Mouse (Mus musculus) lung, embryonic 16.5 days (tissue): ENCODE results near the gene Otc. TPM values are rescaled to one million over a fixed set of nuclear protein-coding genes. Genes with fewer than 3 reads are reported as not detected.
A peak's percentile ranks its signal among the peaks of the same experiment; 100 is the strongest.

ENCODE experiments used
- ATAC-seq: fragments of 200-750 bp; cut with Nextera tagmentation; 2 replicates; pipeline ENCODE4 v1.8.0; 2017; ENCODE audit warnings: low read depth, mild to moderate bottlenecking, moderate library complexity
- H3K27ac ChIP-seq: fragments of 300-500 bp; sonication (generic); 2 replicates; pipeline ENCODE4 v1.5.1; 2014; ENCODE audit warnings: mild to moderate bottlenecking, control low read depth, low read length
- H3K27me3 ChIP-seq: fragments of 300-500 bp; sonication (generic); 2 replicates; pipeline ENCODE4 v1.6.1; 2014; ENCODE audit warnings: low read depth, low read length, mixed read lengths; ENCODE audit not compliant: control insufficient read depth, insufficient read depth
- H3K36me3 ChIP-seq: fragments of 300-500 bp; sonication (generic); 2 replicates; pipeline ENCODE4 v1.6.1; 2014; ENCODE audit warnings: low read length; ENCODE audit not compliant: control insufficient read depth, insufficient read depth
- H3K4me1 ChIP-seq: fragments of 300-500 bp; sonication (generic); replicated peaks from 2 replicates; pipeline ENCODE4 v1.6.1; 2014; ENCODE audit warnings: low read length, mixed read lengths; ENCODE audit not compliant: control insufficient read depth, insufficient read depth
- H3K4me2 ChIP-seq: fragments of 300-500 bp; sonication (generic); 2 replicates; pipeline ENCODE4 v1.6.1; 2014; ENCODE audit warnings: low read depth, low read length, control low read depth
- H3K4me3 ChIP-seq: fragments of 300-500 bp; sonication (generic); 2 replicates; pipeline ENCODE4 v1.5.1; 2014; ENCODE audit warnings: mild to moderate bottlenecking, low read length, control low read depth
- H3K9ac ChIP-seq: fragments of 300-500 bp; sonication (generic); 2 replicates; pipeline ENCODE4 v1.6.1; 2014; ENCODE audit warnings: low read length, control low read depth
- H3K9me3 ChIP-seq: fragments of 300-500 bp; sonication (generic); 2 replicates; pipeline ENCODE4 v1.6.1; 2016; ENCODE audit warnings: low read length; ENCODE audit not compliant: control insufficient read depth
- WGBS: fragments of 180-500 bp; shearing (Covaris S2); extraction: QIAGEN DNeasy Blood & Tissue Kit; methylation state at CpG from one replicate; pipeline ENCODE4 v1.1.7; 2014; 5-methylcytosine and 5-hydroxymethylcytosine counted together
- polyA plus RNA-seq: library from polyadenylated mRNA; unstranded; fragments of >200 nt; fragmentation: Nextera tagmentation; extraction: Ambion mirVana; gene quantifications from 2 replicates; pipeline ENCODE4 v1.2.1, GENCODE M21; 2015

The Otc gene
- polyA plus RNA-seq, 1 experiment from 2014 or later, result 0.13 TPM

GRCm38 (mm10) chrX:10251357-10251756, 748 bp upstream of the Otc start:
- Histone ChIP-seq H3K4me3 (no peak overlapping the region), H3K9me3 (no peaks in the 10 kb centered on the region), H3K4me2 (no peak overlapping the region), H3K36me3 (no peaks in the 10 kb centered on the region), H3K4me1 (no peaks in the 10 kb centered on the region), H3K9ac (no peak overlapping the region), H3K27ac (no peak overlapping the region), H3K27me3 (no peaks in the 10 kb centered on the region)
- ATAC-seq, result no peak

- no peak overlapping the region for H3K4me2 ChIP-seq
- H3K9me3 ChIP-seq, result no peaks in the 10 kb centered on the region
- no peaks in the 10 kb centered on the region for H3K4me1 ChIP-seq
- H3K4me3 ChIP-seq, result no peak overlapping the region
- ATAC-seq, result 0 out of 2 replicates have a peak, but pooled peaks have one; percentile 5
- no peaks in the 10 kb centered on the region for H3K27me3 ChIP-seq
- 57% methylated on average over 1 of the region's 1 CpGs for WGBS
- no peak overlapping the region for H3K9ac ChIP-seq
- H3K27ac ChIP-seq, result no peak overlapping the region
- no peaks in the 10 kb centered on the region for H3K36me3 ChIP-seq
Observed at GRCm38 (mm10) chrX:10257774-10258173, 5.7 kb downstream of the Otc start.

- no peaks in the 10 kb centered on the region for H3K36me3 ChIP-seq
- H3K4me1 ChIP-seq, result no peaks in the 10 kb centered on the region
- no peak overlapping the region for H3K4me2 ChIP-seq
- no peak overlapping the region for H3K27ac ChIP-seq
- WGBS, result 64% methylated on average over 5 of the region's 5 CpGs
- H3K27me3 ChIP-seq, result no peaks in the 10 kb centered on the region
- 0 out of 2 replicates have a peak, but pooled peaks have one; percentile 45 for ATAC-seq
- no peaks in the 10 kb centered on the region for H3K9me3 ChIP-seq
- no peak overlapping the region for H3K4me3 ChIP-seq
- no peak overlapping the region for H3K9ac ChIP-seq
Observed at GRCm38 (mm10) chrX:10258260-10258659, 6.2 kb downstream of the Otc start.

- no peak for ATAC-seq
- Histone ChIP-seq H3K27ac (no peak overlapping the region), H3K27me3 (no peaks in the 10 kb centered on the region), H3K9ac (no peak overlapping the region), H3K4me3 (no peak overlapping the region), H3K4me1 (no peaks in the 10 kb centered on the region), H3K4me2 (no peak overlapping the region), H3K36me3 (no peaks in the 10 kb centered on the region), H3K9me3 (no peaks in the 10 kb centered on the region)
- WGBS, result 73% methylated on average over 3 of the region's 3 CpGs
Observed at GRCm38 (mm10) chrX:10268308-10268707, 16.2 kb downstream of the Otc start.

GRCm38 (mm10) chrX:10268761-10269437, 16.8 kb downstream of the Otc start:
- H3K36me3 ChIP-seq, result no peaks in the 10 kb centered on the region
- no peak overlapping the region for H3K4me3 ChIP-seq
- ATAC-seq, result no peak
- H3K27me3 ChIP-seq, result no peaks in the 10 kb centered on the region
- 74% methylated on average over 4 of the region's 4 CpGs for WGBS
- no peaks in the 10 kb centered on the region for H3K4me1 ChIP-seq
- no peak overlapping the region for H3K9ac ChIP-seq
- no peaks in the 10 kb centered on the region for H3K9me3 ChIP-seq
- no peak overlapping the region for H3K27ac ChIP-seq
- H3K4me2 ChIP-seq, result no peak overlapping the region

GRCm38 (mm10) chrX:10297341-10297740, 45.2 kb downstream of the Otc start:
- Histone ChIP-seq H3K27ac (no peak overlapping the region), H3K4me3 (no peak overlapping the region), H3K9ac (no peak overlapping the region), H3K27me3 (no peaks in the 10 kb centered on the region), H3K4me1 (no peaks in the 10 kb centered on the region), H3K9me3 (no peaks in the 10 kb centered on the region), H3K4me2 (no peak overlapping the region), H3K36me3 (no peaks in the 10 kb centered on the region)
- 84% methylated on average over 14 of the region's 14 CpGs for WGBS
- ATAC-seq, result no peak

- Histone ChIP-seq H3K9ac (no peak overlapping the region), H3K4me1 (no peaks in the 10 kb centered on the region), H3K9me3 (no peaks in the 10 kb centered on the region), H3K36me3 (no peaks in the 10 kb centered on the region), H3K27ac (no peak overlapping the region), H3K27me3 (no peaks in the 10 kb centered on the region), H3K4me2 (no peak overlapping the region), H3K4me3 (no peak overlapping the region)
- 78% methylated on average over 4 of the region's 4 CpGs for WGBS
- no peak for ATAC-seq
Observed at GRCm38 (mm10) chrX:10318176-10318575, 66.1 kb downstream of the Otc start.

- Histone ChIP-seq H3K4me1 (no peaks in the 10 kb centered on the region), H3K36me3 (no peaks in the 10 kb centered on the region), H3K4me3 (no peak overlapping the region), H3K9ac (no peak overlapping the region), H3K4me2 (no peak overlapping the region), H3K27me3 (no peaks in the 10 kb centered on the region), H3K9me3 (no peaks in the 10 kb centered on the region), H3K27ac (no peak overlapping the region)
- WGBS, result 53% methylated on average over 1 of the region's 1 CpGs
- ATAC-seq, result no peak
Observed at GRCm38 (mm10) chrX:10330246-10330645, 78.1 kb downstream of the Otc start.

GRCm38 (mm10) chrX:10331749-10332148, 79.6 kb downstream of the Otc start:
- H3K36me3 ChIP-seq, result no peaks in the 10 kb centered on the region
- no peak overlapping the region for H3K27ac ChIP-seq
- H3K4me1 ChIP-seq, result no peaks in the 10 kb centered on the region
- no peak overlapping the region for H3K4me2 ChIP-seq
- no peak overlapping the region for H3K4me3 ChIP-seq
- no peaks in the 10 kb centered on the region for H3K27me3 ChIP-seq
- ATAC-seq, result no peak
- 66% methylated on average over 1 of the region's 1 CpGs for WGBS
- H3K9me3 ChIP-seq, result no peaks in the 10 kb centered on the region
- H3K9ac ChIP-seq, result no peak overlapping the region

GRCm38 (mm10) chrX:10336816-10337215, 84.7 kb downstream of the Otc start:
- Histone ChIP-seq H3K36me3 (no peaks in the 10 kb centered on the region), H3K4me2 (no peak overlapping the region), H3K27ac (no peak overlapping the region), H3K4me1 (no peaks in the 10 kb centered on the region), H3K9ac (no peak overlapping the region), H3K27me3 (no peaks in the 10 kb centered on the region), H3K9me3 (no peaks in the 10 kb centered on the region), H3K4me3 (no peak overlapping the region)
- no peak for ATAC-seq
- 17% methylated on average over 2 of the region's 2 CpGs for WGBS
